Mouse (Mus musculus) stomach, embryonic 14.5 days (tissue): ENCODE data around the gene Xrcc3. TPM values are rescaled to one million over a fixed set of nuclear protein-coding genes. Genes with fewer than 3 reads are reported as not detected.

Experiments
- ATAC-seq: fragments of 200-750 bp; cut with Nextera tagmentation; 2 replicates; pipeline ENCODE4 v1.8.0; 2017; ENCODE audit warnings: low read depth, moderate TSS enrichment; ENCODE audit not compliant: insufficient number of reproducible peaks, insufficient read depth, low FRiP score
- H3K27ac ChIP-seq: fragments of 300-500 bp; sonication (generic); 2 replicates; pipeline ENCODE4 v1.5.1; 2014; ENCODE audit warnings: mild to moderate bottlenecking, low read length, moderate library complexity, mixed read lengths
- H3K27me3 ChIP-seq: fragments of 300-500 bp; sonication (generic); 2 replicates; pipeline ENCODE4 v1.6.1; 2014; ENCODE audit warnings: low read length, control low read depth, mixed read lengths; ENCODE audit not compliant: control insufficient read depth, insufficient read depth
- H3K36me3 ChIP-seq: fragments of 300-500 bp; sonication (generic); 2 replicates; pipeline ENCODE4 v1.6.1; 2014; ENCODE audit warnings: mild to moderate bottlenecking, control low read depth, low read length, moderate library complexity, mixed read lengths; ENCODE audit not compliant: control insufficient read depth, insufficient read depth
- H3K4me1 ChIP-seq: fragments of 300-500 bp; sonication (generic); 2 replicates; pipeline ENCODE4 v1.6.1; 2014; ENCODE audit warnings: low read length, control low read depth, mixed read lengths; ENCODE audit not compliant: control insufficient read depth, insufficient read depth
- H3K4me2 ChIP-seq: fragments of 300-500 bp; sonication (generic); replicated peaks from 2 replicates; pipeline ENCODE4 v1.6.1; 2014; ENCODE audit warnings: low read depth, low read length, control low read depth
- H3K4me3 ChIP-seq: fragments of 300-500 bp; sonication (generic); 2 replicates; pipeline ENCODE4 v1.5.1; 2014; ENCODE audit warnings: low read depth, low read length, control low read depth
- H3K9ac ChIP-seq: fragments of 300-500 bp; sonication (generic); replicated peaks from 2 replicates; pipeline ENCODE4 v1.6.1; 2014; ENCODE audit warnings: low read depth, mild to moderate bottlenecking, control low read depth, low read length, moderate library complexity, mixed read lengths
- H3K9me3 ChIP-seq: fragments of 300-500 bp; sonication (generic); 2 replicates; pipeline ENCODE4 v1.6.1; 2016; ENCODE audit warnings: low read depth, low read length, control low read depth; ENCODE audit not compliant: control insufficient read depth
- WGBS: fragments of 180-500 bp; shearing (Covaris S2); extraction: QIAGEN DNeasy Blood & Tissue Kit; methylation state at CpG from one replicate; pipeline ENCODE4 v1.1.7; 2014; 5-methylcytosine and 5-hydroxymethylcytosine counted together
- polyA plus RNA-seq: library from polyadenylated mRNA; unstranded; fragments of >200 nt; fragmentation: Nextera tagmentation; extraction: Ambion mirVana; gene quantifications from 2 replicates; pipeline ENCODE4 v1.2.1, GENCODE M21; 2014

Gene Xrcc3
- polyA plus RNA-seq, 1 experiment from 2014 or later = 15.4 TPM

GRCm38 (mm10) chr12:111779544-111779943, 34.1 kb downstream of the Xrcc3 start:
- no peaks in the 10 kb centered on the region for H3K9me3 ChIP-seq
- no peaks in the 10 kb centered on the region for H3K4me1 ChIP-seq
- no peak for ATAC-seq
- 94% methylated on average over 1 of the region's 1 CpGs for WGBS
- no peak overlapping the region for H3K27ac ChIP-seq
- no peak overlapping the region for H3K9ac ChIP-seq
- no peak overlapping the region for H3K4me3 ChIP-seq
- no peaks in the 10 kb centered on the region for H3K27me3 ChIP-seq
- peaks cover 88% of the 10 kb centered on the region for H3K36me3 ChIP-seq
- no peak overlapping the region for H3K4me2 ChIP-seq

- 86% methylated on average over 13 of the region's 13 CpGs for WGBS
- Histone ChIP-seq H3K4me3 (no peak overlapping the region), H3K9me3 (no peaks in the 10 kb centered on the region), H3K4me1 (no peaks in the 10 kb centered on the region), H3K27ac (no peak overlapping the region), H3K4me2 (no peak overlapping the region), H3K27me3 (no peaks in the 10 kb centered on the region), H3K36me3 (peaks cover 92% of the 10 kb centered on the region), H3K9ac (no peak overlapping the region)
- ATAC-seq = no peak
Observed at GRCm38 (mm10) chr12:111777919-111778318, 35.8 kb downstream of the Xrcc3 start.

DNA sequence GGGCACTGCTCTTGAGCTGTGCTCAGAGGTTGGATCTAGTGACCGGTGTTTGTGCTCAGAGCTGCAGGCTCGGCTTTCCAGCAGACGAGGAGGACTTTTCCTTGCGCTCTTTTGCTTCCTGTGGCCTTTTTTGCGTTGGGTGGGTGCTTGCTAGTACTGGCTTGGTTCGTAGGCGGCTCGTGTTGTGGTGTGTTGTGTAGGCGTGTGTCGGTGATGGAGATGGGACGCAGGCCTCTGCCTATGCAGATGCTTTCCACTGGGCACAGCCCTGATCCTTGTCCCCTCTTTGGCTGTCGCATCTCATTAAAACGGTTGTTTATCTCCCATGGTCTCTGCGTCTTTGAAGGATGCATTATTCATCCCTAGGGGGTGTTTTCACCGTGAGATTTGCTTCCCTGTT, 38.8 kb downstream of the Xrcc3 start:
- H3K4me1 ChIP-seq = no peaks in the 10 kb centered on the region
- no peak overlapping the region for H3K4me2 ChIP-seq
- H3K9ac ChIP-seq = no peak overlapping the region
- 81% methylated on average over 15 of the region's 15 CpGs for WGBS
- H3K27ac ChIP-seq = no peak overlapping the region
- no peak for ATAC-seq
- H3K36me3 ChIP-seq = peaks cover 72% of the 10 kb centered on the region
- H3K4me3 ChIP-seq = no peak overlapping the region
- no peaks in the 10 kb centered on the region for H3K9me3 ChIP-seq
- no peaks in the 10 kb centered on the region for H3K27me3 ChIP-seq

- 80% methylated on average over 16 of the region's 16 CpGs for WGBS
- H3K27me3 ChIP-seq = no peaks in the 10 kb centered on the region
- ATAC-seq = no peak
Observed at GRCm38 (mm10) chr12:111774156-111774555, 39.5 kb downstream of the Xrcc3 start.

DNA sequence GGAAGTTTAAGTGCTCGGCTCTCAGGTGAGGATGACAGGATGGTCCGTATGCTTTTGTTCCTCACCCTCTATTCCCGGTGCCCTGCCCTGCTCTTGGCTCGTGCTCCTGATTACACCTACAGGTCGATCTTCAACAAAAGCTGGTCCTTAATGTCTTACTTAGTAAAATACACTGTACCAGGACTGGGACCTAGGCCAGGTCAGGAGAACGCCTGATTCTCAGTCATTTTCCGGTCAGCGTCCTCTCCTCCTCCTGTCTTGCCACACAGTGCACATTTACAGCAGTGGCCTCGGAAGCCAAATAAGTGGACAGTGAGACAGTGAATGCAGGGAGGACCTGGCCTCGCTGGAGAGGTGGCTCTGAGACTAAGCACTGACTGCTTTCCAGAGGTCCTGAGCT, 43.0 kb downstream of the Xrcc3 start:
- no peaks in the 10 kb centered on the region for H3K27me3 ChIP-seq
- WGBS = 90% methylated on average over 10 of the region's 10 CpGs
- peaks cover 16% of the 10 kb centered on the region for H3K4me1 ChIP-seq
- H3K4me3 ChIP-seq = no peak overlapping the region
- H3K9me3 ChIP-seq = no peaks in the 10 kb centered on the region
- H3K9ac ChIP-seq = no peak overlapping the region
- ATAC-seq = no peak
- peaks cover 35% of the 10 kb centered on the region for H3K36me3 ChIP-seq
- no peak overlapping the region for H3K4me2 ChIP-seq
- peak overlapping the region; percentile 55; the same call in 1 of the 2 replicates for H3K27ac ChIP-seq

More at GRCm38 (mm10) chr12:111774156-111774555, 39.5 kb downstream of the Xrcc3 start:
- Histone ChIP-seq H3K4me1 (peaks cover 6% of the 10 kb centered on the region), H3K36me3 (peaks cover 65% of the 10 kb centered on the region), H3K4me3 (no peak overlapping the region), H3K4me2 (no peak overlapping the region), H3K9ac (no peak overlapping the region), H3K9me3 (no peaks in the 10 kb centered on the region), H3K27ac (no peak overlapping the region)

DNA sequence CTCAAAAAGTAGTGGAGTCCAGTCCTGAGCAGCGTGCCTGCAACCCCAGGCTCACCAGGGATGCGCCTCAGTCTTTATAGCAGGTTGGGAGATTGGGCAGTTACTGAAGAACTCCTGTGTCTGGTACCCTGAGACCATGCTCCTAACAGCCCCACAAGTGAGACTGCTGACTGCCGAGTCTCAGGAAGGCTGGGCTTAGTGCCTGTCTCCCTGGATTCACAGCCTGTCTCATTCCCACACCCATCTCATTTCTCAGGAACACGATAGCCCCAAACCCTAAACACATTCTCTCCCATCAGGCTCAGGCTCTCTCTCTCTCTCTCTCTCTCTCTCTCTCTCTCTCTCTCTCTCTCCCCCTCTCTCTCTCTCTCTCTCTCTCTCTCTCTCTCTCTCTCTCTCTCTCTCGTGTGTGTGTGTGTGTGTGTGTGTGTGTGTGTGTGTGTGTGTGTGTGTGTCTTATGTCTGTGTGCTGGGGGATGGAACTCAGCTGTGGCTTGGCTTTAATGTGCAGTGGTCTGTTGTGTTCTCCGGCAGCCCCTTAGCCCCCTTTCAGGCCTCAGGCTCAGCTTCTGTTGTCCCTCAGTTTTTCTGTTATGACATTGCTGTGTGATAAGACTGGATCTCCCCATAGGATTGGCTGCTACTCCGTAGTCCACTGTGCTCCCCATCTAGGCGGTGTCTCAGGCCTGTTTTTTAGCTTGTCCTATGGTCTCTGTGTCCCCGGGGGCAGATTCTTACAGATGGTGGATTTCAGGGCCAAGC, 43.7 kb downstream of the Xrcc3 start:
- no peak overlapping the region for H3K9ac ChIP-seq
- WGBS = 53% methylated on average over 9 of the region's 9 CpGs
- peak; percentile 63; the same call in 1 of the 2 replicates for ATAC-seq
- H3K9me3 ChIP-seq = no peaks in the 10 kb centered on the region
- H3K36me3 ChIP-seq = peaks cover 28% of the 10 kb centered on the region
- no peaks in the 10 kb centered on the region for H3K27me3 ChIP-seq
- H3K27ac ChIP-seq = peak overlapping the region; percentile 78; the same call in 1 of the 2 replicates
- no peak overlapping the region for H3K4me3 ChIP-seq
- peaks cover 18% of the 10 kb centered on the region for H3K4me1 ChIP-seq
- no peak overlapping the region for H3K4me2 ChIP-seq

DNA sequence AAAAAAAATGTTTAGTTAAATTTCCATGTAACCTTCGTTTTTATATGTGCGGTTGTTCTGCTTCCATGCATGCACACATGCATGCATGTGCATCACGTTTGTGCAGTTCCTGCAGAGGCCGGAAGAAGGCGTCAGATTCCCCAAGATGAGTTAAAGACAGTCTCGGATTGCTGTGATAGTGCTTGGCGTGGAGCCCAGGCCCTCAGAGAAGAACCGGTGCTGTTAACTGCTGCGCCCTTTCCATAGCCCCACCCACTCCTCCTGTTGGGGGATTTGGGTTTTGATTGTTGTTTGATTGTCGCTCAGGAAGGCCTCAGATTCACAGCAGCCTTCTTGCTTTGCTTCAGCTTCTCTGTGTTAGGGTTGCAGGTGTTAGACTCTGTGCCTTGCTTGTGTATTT, 44.4 kb downstream of the Xrcc3 start:
- Histone ChIP-seq H3K27ac (peak overlapping the region; percentile 78; the same call in 1 of the 2 replicates), H3K36me3 (peaks cover 21% of the 10 kb centered on the region), H3K27me3 (no peaks in the 10 kb centered on the region), H3K4me3 (no peak overlapping the region), H3K9me3 (no peaks in the 10 kb centered on the region), H3K9ac (no peak overlapping the region), H3K4me1 (peaks cover 18% of the 10 kb centered on the region), H3K4me2 (no peak overlapping the region)
- peak; percentile 44; the same call in 1 of the 2 replicates for ATAC-seq
- 28% methylated on average over 10 of the region's 10 CpGs for WGBS

DNA sequence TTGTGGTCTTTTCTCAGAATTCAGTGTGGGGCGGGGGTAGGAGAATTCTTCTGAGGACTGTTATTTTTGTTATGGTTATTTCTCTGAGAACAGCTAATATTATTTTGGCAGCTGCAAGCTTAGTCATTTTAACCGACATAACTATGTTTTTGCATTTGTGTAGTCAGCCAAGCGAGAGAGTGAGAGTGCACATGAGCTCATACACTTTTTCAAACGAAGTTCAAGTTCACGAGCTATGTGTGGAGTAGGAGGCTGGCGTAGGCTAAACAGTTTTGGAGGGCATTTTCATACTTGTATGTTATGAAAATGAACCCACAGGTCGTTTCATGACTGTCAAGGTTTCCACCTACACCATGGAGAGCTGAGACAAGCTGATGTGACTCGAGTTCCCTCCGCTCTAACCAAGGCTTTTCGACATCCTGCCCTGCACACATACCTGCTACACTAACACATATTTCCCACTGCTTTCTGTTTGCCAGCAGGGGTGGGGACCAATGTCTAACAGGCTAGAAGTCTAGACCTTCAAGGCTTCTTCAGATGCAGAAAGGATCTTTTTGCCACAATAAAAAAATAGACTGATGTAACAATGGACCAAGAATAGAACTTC, 45.2 kb downstream of the Xrcc3 start:
- Histone ChIP-seq H3K4me1 (peaks cover 18% of the 10 kb centered on the region), H3K27ac (no peak overlapping the region), H3K4me2 (no peak overlapping the region), H3K9ac (no peak overlapping the region), H3K27me3 (no peaks in the 10 kb centered on the region), H3K4me3 (no peak overlapping the region), H3K9me3 (no peaks in the 10 kb centered on the region), H3K36me3 (peaks cover 13% of the 10 kb centered on the region)
- WGBS = 90% methylated on average over 10 of the region's 10 CpGs
- no peak for ATAC-seq
